10 mouse cellular contexts compared by ENCODE assay signal in genomic region chr3:35750286-35750685, GRCm38 (mm10). TPM values are rescaled to one million over a fixed set of nuclear protein-coding genes. Genes with fewer than 3 reads are reported as not detected.
DNase-seq lines count a peak whose midpoint lies in the region; ATAC-seq and TF ChIP-seq lines count a peak whose summit lies in the region.
"Had no signal": no experiment of that assay in that cellular context is flagged by ENCODE, and none has a peak within 500 bp of the region (broad histone marks: within the 10 kb centered on the region; RNA-seq: fewer than 3 reads in every experiment).

No protein-coding gene starts in this region.

- no peak overlapping the region for H3K4me3 ChIP-seq in hindbrain, embryonic 11.5 days (ENCODE audit: low read depth, low read length)
- H3K4me3 ChIP-seq in hindbrain, embryonic 12.5 days, result no peak overlapping the region
- H3K4me3 ChIP-seq in ES-Bruce4 (ENCODE audit: low read depth, low read length), result no peak overlapping the region
- no peak overlapping the region for H3K4me3 ChIP-seq in midbrain, embryonic 15.5 days
- H3K4me3 ChIP-seq: lung, embryonic 15.5 days had no signal

- TF ChIP-seq CTCF in ES-Bruce4 (IDR thresholded peaks at IDR 0.05; ENCODE audit: low read depth, low read length), result peak; percentile 59

- peak; percentile 15 for DNase-seq in hindbrain, embryonic 11.5 days (ENCODE audit: low spot score)
- DNase-seq in 3T3-L1 (ENCODE audit: low read depth, low spot score), result peak; percentile 43
- peak; percentile 19 for DNase-seq in embryo, embryonic 11 days
- no peak for DNase-seq in urinary bladder, adult 18-20 months (ENCODE audit: low spot score in 2 of 2)
- DNase-seq: cerebellum, postnatal 14 days; layer of hippocampus, adult 9-11 months had no signal

- WGBS in hindbrain, embryonic 11.5 days, result 54% methylated on average over 5 of the region's 5 CpGs
- 55% methylated on average over 5 of the region's 5 CpGs for WGBS in hindbrain, embryonic 12.5 days
- WGBS in midbrain, embryonic 15.5 days, result 58% methylated on average over 5 of the region's 5 CpGs

- H3K27me3 ChIP-seq in hindbrain, embryonic 11.5 days (ENCODE audit: control insufficient read depth, insufficient read depth, low read length), result no peaks in the 10 kb centered on the region
- H3K27me3 ChIP-seq in hindbrain, embryonic 12.5 days, result no peaks in the 10 kb centered on the region
- H3K27me3 ChIP-seq in ES-Bruce4 (ENCODE audit: control insufficient read depth, insufficient read depth, low read length, poor library complexity, severe bottlenecking), result no peaks in the 10 kb centered on the region
- H3K27me3 ChIP-seq in midbrain, embryonic 15.5 days (replicated peaks), result no peaks in the 10 kb centered on the region
- H3K27me3 ChIP-seq: lung, embryonic 15.5 days had no signal

- no peaks in the 10 kb centered on the region for H3K4me1 ChIP-seq in hindbrain, embryonic 11.5 days (replicated peaks; ENCODE audit: control insufficient read depth, insufficient read depth, low read length)
- no peaks in the 10 kb centered on the region; the same call in 1 of the 2 replicates for H3K4me1 ChIP-seq in hindbrain, embryonic 12.5 days
- H3K4me1 ChIP-seq in ES-Bruce4 (ENCODE audit: control insufficient read depth, insufficient read depth, low read length), result peaks cover 1% of the 10 kb centered on the region
- H3K4me1 ChIP-seq in midbrain, embryonic 15.5 days, result peaks cover 3% of the 10 kb centered on the region

- no peak for TF ChIP-seq EP300 in ES-Bruce4 (IDR thresholded peaks at IDR 0.05; ENCODE audit: insufficient read depth, low read depth, low read length)

- H3K9ac ChIP-seq in hindbrain, embryonic 11.5 days (ENCODE audit: low read depth, low read length), result no peak overlapping the region
- H3K9ac ChIP-seq in hindbrain, embryonic 12.5 days, result no peak overlapping the region
- H3K9ac ChIP-seq in ES-Bruce4 (ENCODE audit: low read depth, poor library complexity, severe bottlenecking), result no peak overlapping the region
- H3K9ac ChIP-seq in midbrain, embryonic 15.5 days, result no peak overlapping the region
- H3K9ac ChIP-seq: lung, embryonic 15.5 days had no signal

- TF ChIP-seq POLR2A in ES-Bruce4 (IDR thresholded peaks at IDR 0.05; ENCODE audit: insufficient read depth, low read length), result no peak

- no peaks in the 10 kb centered on the region for H3K36me3 ChIP-seq in hindbrain, embryonic 11.5 days (ENCODE audit: control insufficient read depth, insufficient read depth, low read length)
- H3K36me3 ChIP-seq in hindbrain, embryonic 12.5 days, result no peaks in the 10 kb centered on the region
- H3K36me3 ChIP-seq in ES-Bruce4 (ENCODE audit: control insufficient read depth, insufficient read depth, low read length, poor library complexity, severe bottlenecking), result no peaks in the 10 kb centered on the region
- no peaks in the 10 kb centered on the region for H3K36me3 ChIP-seq in midbrain, embryonic 15.5 days (replicated peaks)
- H3K36me3 ChIP-seq: lung, embryonic 15.5 days had no signal

- H3K27ac ChIP-seq in hindbrain, embryonic 11.5 days (ENCODE audit: low read depth, low read length), result no peak overlapping the region
- no peak overlapping the region for H3K27ac ChIP-seq in hindbrain, embryonic 12.5 days
- H3K27ac ChIP-seq in ES-Bruce4 (ENCODE audit: insufficient read depth, low read length), result no peak overlapping the region
- H3K27ac ChIP-seq in midbrain, embryonic 15.5 days, result no peak overlapping the region
- H3K27ac ChIP-seq: lung, embryonic 15.5 days had no signal

- no peak for ATAC-seq in hindbrain, embryonic 11.5 days (ENCODE audit: low FRiP score)
- ATAC-seq in hindbrain, embryonic 12.5 days (ENCODE audit: low FRiP score), result no peak
- no peak for ATAC-seq in midbrain, embryonic 15.5 days (replicated peaks)

- no peaks in the 10 kb centered on the region for H3K9me3 ChIP-seq in hindbrain, embryonic 11.5 days (ENCODE audit: control insufficient read depth, low read length)
- no peaks in the 10 kb centered on the region for H3K9me3 ChIP-seq in hindbrain, embryonic 12.5 days (replicated peaks)
- no peaks in the 10 kb centered on the region for H3K9me3 ChIP-seq in ES-Bruce4 (replicated peaks; ENCODE audit: control insufficient read depth, insufficient read depth, low read length, poor library complexity, severe bottlenecking)
- H3K9me3 ChIP-seq in midbrain, embryonic 15.5 days, result no peaks in the 10 kb centered on the region
- H3K9me3 ChIP-seq: lung, embryonic 15.5 days had no signal

- no peak overlapping the region for H3K4me2 ChIP-seq in hindbrain, embryonic 11.5 days (replicated peaks; ENCODE audit: low read depth, low read length)
- H3K4me2 ChIP-seq in hindbrain, embryonic 12.5 days (replicated peaks), result no peak overlapping the region
- no peak overlapping the region for H3K4me2 ChIP-seq in midbrain, embryonic 15.5 days
- H3K4me2 ChIP-seq: lung, embryonic 15.5 days had no signal

RNA-seq across cellular contexts. Expression of gene Atp11b, which starts 3.6 kb away (rescaled TPM):
- polyA plus RNA-seq in hindbrain, embryonic 11.5 days (2014; fragmentation: Nextera tagmentation; extraction: Ambion mirVana), result 30.0 and 30.2 TPM in 2 replicates
- 34.0 and 39.9 TPM in 2 replicates for polyA plus RNA-seq in hindbrain, embryonic 12.5 days (2016; fragmentation: Nextera tagmentation; extraction: Ambion mirVana)
- 76.6 and 82.5 TPM in 2 replicates for polyA plus RNA-seq in ES-Bruce4 (2011; ENCODE audit: insufficient read depth, insufficient read length, low read depth, missing spikeins)
- 34.6 and 38.8 TPM in 2 replicates for polyA plus RNA-seq in midbrain, embryonic 15.5 days (2015; fragmentation: Nextera tagmentation; extraction: Ambion mirVana)

Comparison
In these comparisons a context has a peak if more than half of its experiments do, and no peak if none do; other contexts are left out.
1. DNase-seq: peak in hindbrain, embryonic 11.5 days (single experiment), 3T3-L1 (single experiment) and embryo, embryonic 11 days (single experiment); none in urinary bladder, adult 18-20 months (0 of 2).